Mouse (Mus musculus) midbrain, embryonic 16.5 days (tissue): ENCODE measurements around the gene Ablim2. TPM values are rescaled to one million over a fixed set of nuclear protein-coding genes. Genes with fewer than 3 reads are reported as not detected.
A peak's percentile ranks its signal among the peaks of the same experiment; 100 is the strongest.

Source experiments
- ATAC-seq: fragments of 200-750 bp; cut with Nextera tagmentation; 2 replicates; pipeline ENCODE4 v1.8.0; 2017; ENCODE audit warnings: moderate TSS enrichment
- H3K27ac ChIP-seq: fragments of 300-500 bp; sonication (generic); 2 replicates; pipeline ENCODE4 v1.5.1; 2014; ENCODE audit warnings: mild to moderate bottlenecking, low read length, mixed read lengths
- H3K27me3 ChIP-seq: fragments of 300-500 bp; sonication (generic); 2 replicates; pipeline ENCODE4 v1.6.1; 2014; ENCODE audit warnings: low read depth, low read length, mixed read lengths; ENCODE audit not compliant: control insufficient read depth, insufficient read depth
- H3K36me3 ChIP-seq: fragments of 300-500 bp; sonication (generic); 2 replicates; pipeline ENCODE4 v1.6.1; 2014; ENCODE audit warnings: mild to moderate bottlenecking, low read length, moderate library complexity, mixed read lengths; ENCODE audit not compliant: control insufficient read depth, insufficient read depth
- H3K4me1 ChIP-seq: fragments of 300-500 bp; sonication (generic); 2 replicates; pipeline ENCODE4 v1.6.1; 2014; ENCODE audit warnings: mild to moderate bottlenecking, low read length, mixed read lengths; ENCODE audit not compliant: control insufficient read depth, insufficient read depth
- H3K4me2 ChIP-seq: fragments of 300-500 bp; sonication (generic); 2 replicates; pipeline ENCODE4 v1.6.1; 2014; ENCODE audit warnings: mild to moderate bottlenecking, low read length, mixed read lengths
- H3K4me3 ChIP-seq: fragments of 300-500 bp; sonication (generic); 2 replicates; pipeline ENCODE4 v1.5.1; 2014; ENCODE audit warnings: low read depth, mild to moderate bottlenecking, low read length, moderate library complexity, mixed read lengths
- H3K9ac ChIP-seq: fragments of 300-500 bp; sonication (generic); 2 replicates; pipeline ENCODE4 v1.6.1; 2014; ENCODE audit warnings: low read depth, low read length, mixed read lengths
- H3K9me3 ChIP-seq: fragments of 300-500 bp; sonication (generic); replicated peaks from 2 replicates; pipeline ENCODE4 v1.6.1; 2014; ENCODE audit warnings: mild to moderate bottlenecking, low read length, mixed read lengths; ENCODE audit not compliant: control insufficient read depth, poor library complexity, severe bottlenecking
- WGBS: fragments of 180-500 bp; shearing (Covaris S2); extraction: QIAGEN DNeasy Blood & Tissue Kit; methylation state at CpG from one replicate; pipeline ENCODE4 v1.1.7; 2014; 5-methylcytosine and 5-hydroxymethylcytosine counted together
- polyA plus RNA-seq: library from polyadenylated mRNA; unstranded; fragments of >200 nt; fragmentation: Nextera tagmentation; extraction: Ambion mirVana; gene quantifications from 2 replicates; pipeline ENCODE4 v1.2.1, GENCODE M21; 2015

The Ablim2 gene
- polyA plus RNA-seq, 1 experiment from 2014 or later = 36.2 TPM

- Histone ChIP-seq H3K4me3 (peak overlapping the region; percentile 50), H3K4me2 (peak overlapping the region; percentile 96), H3K9me3 (no peaks in the 10 kb centered on the region), H3K27ac (peak overlapping the region; percentile 86), H3K9ac (peak overlapping the region; percentile 88), H3K4me1 (peaks cover 40% of the 10 kb centered on the region), H3K27me3 (no peaks in the 10 kb centered on the region), H3K36me3 (no peaks in the 10 kb centered on the region)
- ATAC-seq = no peak
- WGBS = 7% methylated on average over 30 of the region's 30 CpGs
These were observed 136.8 kb downstream of the Ablim2 start for GRCm38 (mm10) chr5:35894295-35895047.

- Histone ChIP-seq H3K4me1 (peaks cover 51% of the 10 kb centered on the region), H3K4me2 (no peak overlapping the region), H3K4me3 (no peak overlapping the region), H3K27ac (no peak overlapping the region), H3K27me3 (no peaks in the 10 kb centered on the region), H3K9me3 (no peaks in the 10 kb centered on the region), H3K36me3 (no peaks in the 10 kb centered on the region), H3K9ac (no peak overlapping the region)
- ATAC-seq = no peak
- WGBS = 90% methylated on average over 4 of the region's 4 CpGs
These were observed 138.2 kb downstream of the Ablim2 start for GRCm38 (mm10) chr5:35895926-35896325.

GRCm38 (mm10) chr5:35896556-35896955 lies 138.9 kb downstream of the Ablim2 start:
- Histone ChIP-seq H3K36me3 (no peaks in the 10 kb centered on the region), H3K27me3 (no peaks in the 10 kb centered on the region), H3K4me3 (no peak overlapping the region), H3K9ac (no peak overlapping the region), H3K9me3 (no peaks in the 10 kb centered on the region), H3K4me1 (peaks cover 56% of the 10 kb centered on the region), H3K27ac (no peak overlapping the region), H3K4me2 (no peak overlapping the region; the same call in 1 of the 2 replicates)
- WGBS = 56% methylated on average over 4 of the region's 4 CpGs
- no peak for ATAC-seq

- no peaks in the 10 kb centered on the region for H3K9me3 ChIP-seq
- no peaks in the 10 kb centered on the region for H3K27me3 ChIP-seq
- H3K27ac ChIP-seq = no peak overlapping the region
- ATAC-seq = no peak
- H3K4me2 ChIP-seq = no peak overlapping the region; the same call in 1 of the 2 replicates
- H3K4me3 ChIP-seq = no peak overlapping the region
- H3K36me3 ChIP-seq = no peaks in the 10 kb centered on the region
- 71% methylated on average over 4 of the region's 4 CpGs for WGBS
- H3K4me1 ChIP-seq = peaks cover 56% of the 10 kb centered on the region
- no peak overlapping the region for H3K9ac ChIP-seq
These were observed 139.5 kb downstream of the Ablim2 start for GRCm38 (mm10) chr5:35897147-35897546.

- no peak overlapping the region for H3K4me3 ChIP-seq
- H3K4me1 ChIP-seq = peaks cover 52% of the 10 kb centered on the region
- no peak overlapping the region for H3K4me2 ChIP-seq
- H3K9me3 ChIP-seq = no peaks in the 10 kb centered on the region
- H3K27me3 ChIP-seq = no peaks in the 10 kb centered on the region
- H3K27ac ChIP-seq = no peak overlapping the region
- H3K9ac ChIP-seq = no peak overlapping the region
- WGBS = 73% methylated on average over 4 of the region's 4 CpGs
- H3K36me3 ChIP-seq = no peaks in the 10 kb centered on the region
- no peak for ATAC-seq
These were observed 140.4 kb downstream of the Ablim2 start for GRCm38 (mm10) chr5:35898114-35898513.

- H3K36me3 ChIP-seq = no peaks in the 10 kb centered on the region
- no peaks in the 10 kb centered on the region for H3K9me3 ChIP-seq
- peaks cover 54% of the 10 kb centered on the region for H3K4me1 ChIP-seq
- H3K4me3 ChIP-seq = no peak overlapping the region
- WGBS = 78% methylated on average over 3 of the region's 3 CpGs
- no peaks in the 10 kb centered on the region for H3K27me3 ChIP-seq
- no peak for ATAC-seq
- no peak overlapping the region for H3K9ac ChIP-seq
- H3K4me2 ChIP-seq = no peak overlapping the region
- no peak overlapping the region for H3K27ac ChIP-seq
These were observed 141.3 kb downstream of the Ablim2 start for GRCm38 (mm10) chr5:35898994-35899393.

- Histone ChIP-seq H3K9ac (no peak overlapping the region), H3K9me3 (no peaks in the 10 kb centered on the region), H3K4me3 (no peak overlapping the region), H3K4me2 (no peak overlapping the region), H3K27me3 (no peaks in the 10 kb centered on the region), H3K4me1 (peaks cover 53% of the 10 kb centered on the region), H3K27ac (no peak overlapping the region), H3K36me3 (no peaks in the 10 kb centered on the region)
- 10% methylated on average over 10 of the region's 10 CpGs for WGBS
- ATAC-seq = no peak
These were observed 142.9 kb downstream of the Ablim2 start for GRCm38 (mm10) chr5:35900401-35901225.

- H3K27me3 ChIP-seq = no peaks in the 10 kb centered on the region
- H3K27ac ChIP-seq = no peak overlapping the region
- H3K4me1 ChIP-seq = peaks cover 47% of the 10 kb centered on the region
- WGBS = 45% methylated on average over 11 of the region's 12 CpGs
- no peak overlapping the region for H3K4me3 ChIP-seq
- ATAC-seq = no peak
- no peaks in the 10 kb centered on the region for H3K36me3 ChIP-seq
- H3K4me2 ChIP-seq = peak overlapping the region; percentile 19; the same call in 1 of the 2 replicates
- no peaks in the 10 kb centered on the region for H3K9me3 ChIP-seq
- H3K9ac ChIP-seq = peak overlapping the region; percentile 35; the same call in 1 of the 2 replicates
These were observed 143.6 kb downstream of the Ablim2 start for GRCm38 (mm10) chr5:35901226-35901809.
